Mouse (Mus musculus): Measurements from ENCODE around the gene Mfap1b.

- TF ChIP-seq GATA1 (IDR thresholded peaks at IDR 0.05; ENCODE audit: low read length) (no peak), TAL1 (IDR thresholded peaks at IDR 0.05; ENCODE audit: low read length) (no peak)
Observed at GRCm38 (mm10) chr2:121415103-121415502, 58.8 kb downstream of the Mfap1b start.

Data from erythroblast, embryonic 14.5 days (primary cell).